Mouse (Mus musculus) lung, postnatal 0 days (tissue): Measurements from ENCODE around the gene Tnk2.

Experiments used
- CTCF ChIP-seq: IDR thresholded peaks from 2 replicates; pipeline ENCODE4 v1.5.1; 2016; ENCODE audit warnings: antibody characterized with exemption, mild to moderate bottlenecking
- EP300 ChIP-seq: IDR thresholded peaks from 2 replicates; pipeline ENCODE4 v1.6.1; 2016; ENCODE audit warnings: antibody characterized with exemption, mild to moderate bottlenecking, control low read depth

DNA sequence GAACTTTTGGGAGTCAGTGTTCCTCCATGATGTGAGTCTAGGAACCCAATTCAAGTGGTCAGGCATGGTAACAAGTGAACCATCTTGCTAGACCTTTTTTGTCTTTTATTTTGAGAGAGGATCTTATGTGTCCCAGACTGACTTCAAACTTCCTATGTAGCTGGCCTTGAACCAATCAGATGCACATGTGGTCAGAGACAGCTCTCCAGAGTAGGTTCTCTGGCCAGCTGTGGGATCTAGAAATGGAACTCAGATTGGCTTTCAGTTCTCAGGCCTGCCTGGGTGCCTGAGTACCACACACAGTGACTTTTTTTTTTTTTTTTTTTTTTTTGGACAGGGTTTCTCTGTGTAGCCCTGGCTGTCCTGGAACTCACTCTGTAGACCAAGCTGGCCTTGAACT is 4.0 kb downstream of the Tnk2 start:
- TF ChIP-seq CTCF (no peak), EP300 (no peak)
